Mouse (Mus musculus) midbrain, embryonic 15.5 days (tissue): ENCODE data around the gene Iqcn. TPM values are rescaled to one million over a fixed set of nuclear protein-coding genes. Genes with fewer than 3 reads are reported as not detected.

ENCODE experiments used
- ATAC-seq: fragments of 200-750 bp; cut with Nextera tagmentation; replicated peaks from 2 replicates; pipeline ENCODE4 v1.8.0; 2017; ENCODE audit warnings: moderate TSS enrichment
- H3K27ac ChIP-seq: fragments of 300-500 bp; sonication (generic); 2 replicates; pipeline ENCODE4 v1.5.1; 2015; ENCODE audit warnings: mild to moderate bottlenecking, inconsistent platforms
- H3K27me3 ChIP-seq: fragments of 300-500 bp; sonication (generic); replicated peaks from 2 replicates; pipeline ENCODE4 v1.6.1; 2015; ENCODE audit warnings: inconsistent platforms
- H3K36me3 ChIP-seq: fragments of 300-500 bp; sonication (generic); replicated peaks from 2 replicates; pipeline ENCODE4 v1.6.1; 2015; ENCODE audit warnings: inconsistent platforms
- H3K4me1 ChIP-seq: fragments of 300-500 bp; sonication (generic); 2 replicates; pipeline ENCODE4 v1.6.1; 2015; ENCODE audit warnings: inconsistent platforms
- H3K4me2 ChIP-seq: fragments of 300-500 bp; sonication (generic); 2 replicates; pipeline ENCODE4 v1.6.1; 2015; ENCODE audit warnings: inconsistent platforms, mild to moderate bottlenecking, moderate library complexity
- H3K4me3 ChIP-seq: fragments of 300-500 bp; sonication (generic); 2 replicates; pipeline ENCODE4 v1.5.1; 2015; ENCODE audit warnings: mild to moderate bottlenecking, inconsistent platforms
- H3K9ac ChIP-seq: fragments of 300-500 bp; sonication (generic); 2 replicates; pipeline ENCODE4 v1.6.1; 2015; ENCODE audit warnings: mild to moderate bottlenecking, inconsistent platforms
- H3K9me3 ChIP-seq: fragments of 300-500 bp; sonication (generic); 2 replicates; pipeline ENCODE4 v1.6.1; 2016; ENCODE audit warnings: inconsistent platforms
- WGBS: fragments of 180-500 bp; shearing (Covaris S2); methylation state at CpG from one replicate; pipeline ENCODE4 v1.1.7; 2015; ENCODE audit warnings: mixed read lengths; 5-methylcytosine and 5-hydroxymethylcytosine counted together
- polyA plus RNA-seq: library from polyadenylated mRNA; unstranded; fragments of >200 nt; fragmentation: Nextera tagmentation; extraction: Ambion mirVana; gene quantifications from 2 replicates; pipeline ENCODE4 v1.2.1, GENCODE M21; 2015

Iqcn gene
- polyA plus RNA-seq, 1 experiment from 2014 or later, result 0.05 TPM

DNA sequence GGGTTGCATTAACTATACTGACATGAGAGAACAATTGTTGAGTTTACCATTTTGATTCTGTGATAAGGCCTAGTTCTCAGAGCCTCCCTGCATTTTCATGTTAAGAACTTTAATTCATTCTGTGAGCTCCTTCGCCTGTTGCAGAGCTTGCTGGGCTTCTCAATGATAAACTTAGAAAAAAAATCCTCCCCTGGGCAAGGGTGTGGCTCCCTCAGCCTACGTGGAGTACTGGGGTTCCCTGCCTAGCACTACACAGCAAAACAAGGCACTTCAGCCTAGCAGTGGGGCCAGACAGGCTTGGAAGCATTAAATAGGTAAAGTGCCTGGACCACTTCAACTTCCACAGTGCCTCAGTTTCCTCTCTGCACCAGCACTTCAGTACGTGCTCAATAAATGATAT, 21.8 kb upstream of the Iqcn start:
- no peaks in the 10 kb centered on the region for H3K9me3 ChIP-seq
- ATAC-seq, result no peak
- H3K27ac ChIP-seq, result no peak overlapping the region
- H3K4me2 ChIP-seq, result no peak overlapping the region
- no peak overlapping the region for H3K9ac ChIP-seq
- H3K27me3 ChIP-seq, result no peaks in the 10 kb centered on the region
- H3K36me3 ChIP-seq, result peaks cover 13% of the 10 kb centered on the region; the same call in 1 of the 2 replicates
- no peak overlapping the region for H3K4me3 ChIP-seq
- WGBS, result 83% methylated on average over 3 of the region's 3 CpGs
- H3K4me1 ChIP-seq, result peaks cover 5% of the 10 kb centered on the region

DNA sequence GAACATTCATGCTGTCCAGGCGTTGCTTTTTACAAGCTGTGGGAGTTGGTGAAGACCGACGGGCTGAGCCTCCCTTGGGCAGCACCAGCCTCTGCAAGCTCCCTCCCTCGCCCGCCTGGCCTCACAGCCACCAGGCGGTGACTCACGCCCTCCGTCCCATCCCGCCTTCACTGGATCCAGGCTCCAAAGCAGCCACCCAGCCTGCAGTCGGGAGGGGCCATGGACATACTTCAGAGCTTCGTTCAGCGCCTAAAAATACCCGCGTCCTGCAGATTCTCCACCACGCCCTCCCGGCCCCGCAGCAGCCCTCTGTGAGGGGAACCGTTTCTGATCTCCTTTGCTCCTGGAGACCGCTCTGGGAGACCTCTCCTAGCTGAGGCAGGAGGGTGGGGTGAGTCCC, 21.1 kb upstream of the Iqcn start:
- H3K4me2 ChIP-seq, result no peak overlapping the region; the same call in 1 of the 2 replicates
- no peaks in the 10 kb centered on the region for H3K27me3 ChIP-seq
- H3K9me3 ChIP-seq, result no peaks in the 10 kb centered on the region
- 8% methylated on average over 19 of the region's 19 CpGs for WGBS
- no peak overlapping the region for H3K27ac ChIP-seq
- peaks cover 13% of the 10 kb centered on the region; the same call in 1 of the 2 replicates for H3K36me3 ChIP-seq
- no peak overlapping the region for H3K9ac ChIP-seq
- no peak for ATAC-seq
- H3K4me1 ChIP-seq, result peaks cover 5% of the 10 kb centered on the region
- H3K4me3 ChIP-seq, result no peak overlapping the region

DNA sequence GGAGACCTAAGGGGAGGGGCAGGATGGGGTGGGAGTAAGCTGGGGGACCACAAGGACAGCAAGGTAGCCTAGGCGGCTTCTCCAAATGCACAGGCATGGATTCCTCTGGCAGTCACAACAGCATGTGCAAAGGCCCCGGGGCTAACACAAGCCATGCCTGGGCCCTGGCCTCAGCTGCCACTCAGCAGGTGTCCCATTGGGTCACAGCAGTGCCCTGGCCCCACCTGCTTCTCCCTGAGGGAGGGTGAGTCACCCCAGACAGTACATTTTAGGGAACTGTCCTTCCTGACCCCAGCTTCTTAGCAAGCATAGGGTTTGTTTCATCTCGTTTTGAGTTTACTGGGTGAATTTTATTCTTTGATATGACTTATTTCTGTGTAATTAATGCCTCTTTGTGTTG, 20.6 kb upstream of the Iqcn start:
- peaks cover 13% of the 10 kb centered on the region; the same call in 1 of the 2 replicates for H3K36me3 ChIP-seq
- ATAC-seq, result no peak
- H3K27ac ChIP-seq, result no peak overlapping the region
- no peak overlapping the region for H3K4me2 ChIP-seq
- H3K9ac ChIP-seq, result no peak overlapping the region
- no peak overlapping the region for H3K4me3 ChIP-seq
- no peaks in the 10 kb centered on the region for H3K9me3 ChIP-seq
- H3K27me3 ChIP-seq, result no peaks in the 10 kb centered on the region
- peaks cover 5% of the 10 kb centered on the region for H3K4me1 ChIP-seq
- WGBS, result 74% methylated on average over 3 of the region's 3 CpGs

DNA sequence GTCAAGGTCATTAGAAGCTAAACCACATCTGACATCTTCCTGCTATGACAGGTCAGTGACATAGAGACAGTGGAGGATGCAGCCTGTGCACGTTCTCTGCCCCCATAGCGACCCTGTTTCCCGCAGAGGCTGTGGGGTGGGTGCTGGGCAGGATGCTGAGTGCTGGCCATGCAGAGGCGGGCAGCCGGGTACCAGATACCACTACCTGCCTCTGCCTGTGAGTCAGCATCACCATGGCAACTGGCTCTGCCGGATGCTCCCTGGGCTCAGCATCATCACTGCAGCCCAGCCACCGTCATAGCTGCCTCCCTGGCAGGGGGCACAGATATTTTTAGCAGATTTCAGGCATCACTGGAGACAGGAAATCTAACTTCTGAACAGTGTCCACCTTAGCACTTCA, 19.0 kb upstream of the Iqcn start:
- Histone ChIP-seq H3K27me3 (no peaks in the 10 kb centered on the region), H3K4me1 (peaks cover 5% of the 10 kb centered on the region), H3K27ac (peak overlapping the region; percentile 56; the same call in 1 of the 2 replicates), H3K4me2 (no peak overlapping the region), H3K9ac (0 out of 2 replicates have a peak overlapping the region, but pooled peaks have one; percentile 8), H3K9me3 (no peaks in the 10 kb centered on the region), H3K4me3 (no peak overlapping the region), H3K36me3 (peaks cover 2% of the 10 kb centered on the region; the same call in 1 of the 2 replicates)
- peak; percentile 74 for ATAC-seq
- 41% methylated on average over 7 of the region's 7 CpGs for WGBS

DNA sequence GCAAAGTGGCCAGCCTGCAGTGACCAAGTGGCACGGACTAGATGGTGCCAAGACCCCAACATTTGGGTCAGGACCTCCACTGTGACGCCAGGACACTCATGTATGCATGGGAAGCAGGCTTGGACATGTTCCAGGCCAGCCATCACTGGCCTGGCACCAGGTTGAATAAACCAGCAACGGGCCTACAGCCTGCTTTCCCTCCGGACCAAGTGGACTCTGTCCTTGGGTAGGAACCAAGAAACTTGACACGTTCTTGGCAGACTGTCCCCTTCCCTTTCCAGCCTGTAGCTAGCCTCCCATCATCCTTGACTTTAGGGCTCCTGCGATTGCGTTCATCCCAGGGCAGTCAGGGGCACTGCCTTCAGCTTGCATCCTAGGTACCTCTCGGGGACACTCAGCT, 15.7 kb upstream of the Iqcn start:
- Histone ChIP-seq H3K9me3 (no peaks in the 10 kb centered on the region), H3K36me3 (no peaks in the 10 kb centered on the region), H3K27ac (no peak overlapping the region), H3K4me2 (no peak overlapping the region), H3K9ac (no peak overlapping the region), H3K4me1 (peaks cover 17% of the 10 kb centered on the region), H3K27me3 (no peaks in the 10 kb centered on the region), H3K4me3 (no peak overlapping the region)
- no peak for ATAC-seq
- 90% methylated on average over 8 of the region's 8 CpGs for WGBS

DNA sequence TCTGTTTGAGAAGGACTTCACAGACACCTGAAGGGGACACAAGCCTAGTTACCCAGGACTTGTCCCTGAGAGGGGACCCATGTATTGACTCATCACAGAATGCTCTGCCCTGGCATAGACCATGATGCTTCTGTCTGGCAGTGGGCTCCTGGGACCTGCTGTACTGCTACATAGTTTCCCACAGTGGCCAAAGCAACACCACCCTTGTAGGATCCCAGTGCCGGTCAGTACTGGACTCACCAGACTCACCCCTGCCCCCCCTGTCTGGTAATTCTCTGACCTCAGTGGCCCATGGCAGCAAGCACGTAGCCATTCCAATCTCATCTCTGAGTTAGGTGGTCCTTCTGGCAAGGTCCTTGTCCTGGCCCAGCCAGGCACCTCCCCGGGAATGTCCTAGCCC, 15.1 kb upstream of the Iqcn start:
- WGBS, result 93% methylated on average over 3 of the region's 3 CpGs
- no peak for ATAC-seq
- H3K27ac ChIP-seq, result no peak overlapping the region

DNA sequence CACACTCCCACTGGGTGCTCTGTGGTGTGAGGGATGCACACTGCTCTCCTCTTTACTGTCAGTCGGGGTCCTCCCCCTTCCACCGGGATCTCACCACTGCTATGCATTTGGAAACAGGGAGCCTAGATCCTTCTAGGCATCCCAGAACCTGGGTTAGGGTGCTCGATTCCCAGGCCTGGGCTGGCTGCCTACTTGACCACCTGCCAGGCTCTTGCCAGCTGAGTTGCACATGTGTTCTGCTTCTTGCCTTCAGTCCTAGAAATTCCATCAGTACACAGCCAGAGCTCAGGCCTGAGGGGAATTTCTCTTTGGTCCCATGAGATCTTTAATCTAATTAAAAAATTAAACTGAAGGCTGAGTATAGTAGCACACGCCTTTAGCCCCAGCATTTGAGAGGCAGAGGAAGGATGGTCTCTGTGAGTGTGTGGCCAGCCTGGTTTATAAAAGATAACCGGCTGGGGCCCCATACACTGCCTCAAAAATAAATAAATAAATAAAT, 13.3 kb upstream of the Iqcn start:
- Histone ChIP-seq H3K4me2 (no peak overlapping the region), H3K9me3 (no peaks in the 10 kb centered on the region), H3K4me3 (no peak overlapping the region), H3K4me1 (peaks cover 13% of the 10 kb centered on the region), H3K27ac (no peak overlapping the region), H3K36me3 (no peaks in the 10 kb centered on the region), H3K9ac (no peak overlapping the region), H3K27me3 (no peaks in the 10 kb centered on the region)
- 0 out of 2 replicates have a peak, but pooled peaks have one; percentile 14 for ATAC-seq
- 80% methylated on average over 5 of the region's 5 CpGs for WGBS

More for the DNA sequence above, 15.1 kb upstream of the Iqcn start:
- no peak overlapping the region for H3K4me3 ChIP-seq
- H3K36me3 ChIP-seq, result no peaks in the 10 kb centered on the region
- H3K9me3 ChIP-seq, result no peaks in the 10 kb centered on the region
- H3K9ac ChIP-seq, result no peak overlapping the region
- no peaks in the 10 kb centered on the region for H3K27me3 ChIP-seq
- H3K4me2 ChIP-seq, result no peak overlapping the region
- peaks cover 17% of the 10 kb centered on the region for H3K4me1 ChIP-seq

DNA sequence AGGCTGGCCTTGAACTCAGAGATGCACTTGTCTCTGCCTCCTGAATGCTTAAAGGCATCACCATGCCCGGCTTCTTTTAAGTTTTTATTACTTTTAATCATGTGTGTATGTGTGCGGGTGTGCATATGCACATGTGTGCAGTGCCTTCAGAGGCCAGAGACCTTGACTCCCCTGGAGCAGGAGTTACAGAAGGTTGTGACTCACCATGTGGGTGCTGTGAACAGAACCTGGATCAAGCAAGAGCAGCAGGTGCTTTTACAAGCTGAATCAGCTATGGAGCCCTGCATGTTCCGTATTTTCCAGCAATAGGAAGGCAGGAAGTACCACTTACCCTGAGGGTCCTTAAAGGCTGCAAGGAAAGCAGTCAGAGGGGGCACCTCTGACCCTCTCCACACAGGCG, 12.0 kb upstream of the Iqcn start:
- 64% methylated on average over 4 of the region's 4 CpGs for WGBS
- H3K9ac ChIP-seq, result 0 out of 2 replicates have a peak overlapping the region, but pooled peaks have one; percentile 35

DNA sequence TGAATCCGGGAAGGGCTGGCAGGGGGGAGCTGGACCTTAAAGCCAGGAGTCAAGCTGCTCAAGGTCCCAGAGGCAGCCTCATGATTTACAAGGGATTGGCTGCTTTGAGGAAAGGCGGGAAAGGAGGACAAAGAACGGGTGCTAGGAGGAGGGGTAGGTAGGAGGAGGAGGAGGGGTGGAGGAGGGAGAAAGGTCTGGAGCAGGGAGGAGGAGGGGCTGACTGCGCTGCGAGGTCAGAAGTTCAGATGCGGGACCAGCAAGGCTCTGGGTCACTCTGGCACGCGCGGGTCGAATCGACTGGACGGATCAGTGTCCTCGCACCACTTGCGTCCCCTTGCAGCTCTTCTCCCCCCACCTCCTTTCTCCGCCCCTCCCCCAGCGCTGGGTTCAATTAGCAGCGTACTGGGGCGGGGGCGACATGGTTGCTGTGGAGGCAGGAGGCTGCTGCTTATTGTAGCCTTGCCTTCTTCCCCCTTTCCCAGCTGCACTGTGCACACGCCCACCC, 11.5 kb upstream of the Iqcn start:
- peaks cover 25% of the 10 kb centered on the region for H3K4me1 ChIP-seq
- WGBS, result 2% methylated on average over 20 of the region's 20 CpGs
- H3K27me3 ChIP-seq, result no peaks in the 10 kb centered on the region
- peak overlapping the region; percentile 62 for H3K4me2 ChIP-seq
- H3K27ac ChIP-seq, result no peak overlapping the region
- peak overlapping the region; percentile 28 for H3K4me3 ChIP-seq
- H3K9ac ChIP-seq, result peak overlapping the region; percentile 35; the same call in 1 of the 2 replicates
- ATAC-seq, result peak; percentile 32
- H3K36me3 ChIP-seq, result no peaks in the 10 kb centered on the region
- H3K9me3 ChIP-seq, result no peaks in the 10 kb centered on the region

More for the DNA sequence above, 12.0 kb upstream of the Iqcn start:
- H3K4me2 ChIP-seq, result peak overlapping the region; percentile 62
- H3K27ac ChIP-seq, result no peak overlapping the region
- ATAC-seq, result no peak
- no peaks in the 10 kb centered on the region for H3K36me3 ChIP-seq
- peak overlapping the region; percentile 28 for H3K4me3 ChIP-seq
- H3K4me1 ChIP-seq, result peaks cover 20% of the 10 kb centered on the region
- no peaks in the 10 kb centered on the region for H3K9me3 ChIP-seq
- H3K27me3 ChIP-seq, result no peaks in the 10 kb centered on the region

DNA sequence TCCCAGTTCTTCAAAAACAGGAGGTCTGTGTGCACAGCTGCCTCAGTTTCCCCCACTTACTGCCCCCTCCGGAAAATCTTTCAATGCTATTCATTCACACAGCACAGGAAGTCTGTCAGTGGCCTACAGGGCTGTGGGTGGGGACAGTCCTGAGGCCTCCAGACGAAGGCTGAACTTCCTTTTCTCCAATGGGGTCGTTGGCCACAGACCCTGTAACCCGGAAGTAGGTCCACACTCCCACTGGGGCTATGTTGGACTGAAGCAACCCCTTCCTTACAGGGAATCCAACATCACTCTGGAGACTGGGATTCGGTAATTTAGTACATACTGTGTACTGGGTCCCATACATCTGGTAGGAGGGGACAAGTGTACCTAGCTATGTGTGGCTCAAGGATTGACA, 9.6 kb upstream of the Iqcn start:
- WGBS, result 81% methylated on average over 5 of the region's 5 CpGs
- no peak overlapping the region for H3K9ac ChIP-seq
- no peaks in the 10 kb centered on the region for H3K9me3 ChIP-seq
- H3K4me3 ChIP-seq, result no peak overlapping the region
- H3K27ac ChIP-seq, result no peak overlapping the region
- no peak for ATAC-seq
- H3K27me3 ChIP-seq, result no peaks in the 10 kb centered on the region
- H3K36me3 ChIP-seq, result no peaks in the 10 kb centered on the region
- no peak overlapping the region for H3K4me2 ChIP-seq
- H3K4me1 ChIP-seq, result peaks cover 38% of the 10 kb centered on the region

DNA sequence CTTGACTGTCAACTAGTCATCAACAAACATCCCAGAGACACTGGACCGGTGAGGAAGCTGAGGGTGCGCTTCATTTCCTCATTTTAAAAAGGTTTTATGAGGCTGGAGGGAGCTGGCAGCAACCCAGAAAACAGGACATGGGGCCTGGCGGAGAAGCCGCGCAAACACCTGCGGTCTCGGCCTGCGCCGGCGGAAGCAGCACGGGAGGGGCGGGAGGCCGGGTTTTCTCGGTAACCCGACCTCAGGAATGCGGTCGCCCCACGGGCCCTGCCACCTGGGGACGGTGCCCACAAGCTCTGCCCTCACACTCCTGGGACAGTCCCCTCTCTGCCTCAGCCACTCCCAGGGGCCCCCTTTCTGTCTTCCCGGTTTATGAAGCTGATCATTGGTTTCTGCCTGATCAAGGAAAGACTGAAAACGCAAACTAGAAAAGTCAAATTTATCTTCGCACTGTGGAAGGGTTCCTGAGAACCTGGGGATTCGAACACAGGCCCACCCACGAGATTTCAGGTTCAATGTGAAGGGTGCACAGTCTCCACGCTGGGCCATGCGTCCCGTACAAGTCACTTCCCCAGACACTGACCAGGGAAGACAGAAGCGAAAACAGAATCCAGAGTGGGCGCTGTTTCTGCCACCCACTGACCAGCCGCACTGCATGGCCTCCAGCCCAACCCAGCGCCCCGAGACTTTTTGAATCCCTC, 7.8 kb upstream of the Iqcn start:
- 38% methylated on average over 32 of the region's 32 CpGs for WGBS
- no peaks in the 10 kb centered on the region for H3K9me3 ChIP-seq
- H3K9ac ChIP-seq, result no peak overlapping the region
- no peaks in the 10 kb centered on the region for H3K27me3 ChIP-seq
- H3K27ac ChIP-seq, result no peak overlapping the region
- H3K36me3 ChIP-seq, result no peaks in the 10 kb centered on the region
- no peak overlapping the region for H3K4me3 ChIP-seq
- ATAC-seq, result no peak
- no peak overlapping the region for H3K4me2 ChIP-seq
- peaks cover 38% of the 10 kb centered on the region for H3K4me1 ChIP-seq

DNA sequence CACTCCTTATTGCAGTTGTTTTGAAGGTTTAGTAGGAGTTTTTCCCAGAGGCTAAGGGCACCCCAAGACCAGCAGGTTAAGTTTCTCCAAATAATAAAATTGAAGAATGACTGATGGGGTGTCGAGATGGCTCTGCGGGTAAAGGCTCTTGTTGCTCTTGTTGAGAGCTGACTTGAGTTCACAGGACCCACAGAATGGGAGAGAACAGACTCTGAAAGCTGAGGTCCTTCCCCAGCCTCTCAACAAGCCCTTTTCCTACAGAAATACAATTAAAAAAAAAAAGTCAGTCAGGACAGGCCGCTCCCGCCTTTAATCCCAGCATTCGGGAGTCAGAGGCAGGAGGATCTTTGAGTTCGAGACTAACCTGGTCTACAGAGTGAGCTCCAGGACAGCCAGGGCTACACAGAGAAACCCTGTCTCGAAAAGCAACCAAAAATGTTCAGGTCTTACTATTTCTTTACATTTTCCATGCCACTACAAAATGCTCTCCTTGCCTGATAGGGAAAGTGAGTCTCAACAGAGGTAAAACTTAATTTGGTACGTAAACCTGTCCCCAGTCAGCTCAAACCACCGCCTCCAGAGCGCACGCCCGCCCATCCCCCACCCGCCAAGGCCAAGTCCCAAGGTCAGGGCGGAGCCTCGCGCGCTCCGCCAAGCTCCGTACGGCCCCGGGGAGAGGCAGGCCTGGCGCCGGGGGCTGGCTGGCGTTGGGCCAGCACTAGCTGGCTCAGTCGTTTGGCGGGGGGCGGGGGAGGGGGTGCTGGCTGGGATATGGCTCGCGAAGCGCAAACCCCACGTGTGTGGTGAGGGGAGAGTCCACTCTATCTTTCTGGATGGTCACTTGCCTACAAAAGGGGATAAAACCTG, 7.0 kb upstream of the Iqcn start:
- Histone ChIP-seq H3K9ac (peak overlapping the region; percentile 36), H3K27ac (peak overlapping the region; percentile 99), H3K4me1 (peaks cover 44% of the 10 kb centered on the region), H3K27me3 (no peaks in the 10 kb centered on the region), H3K9me3 (no peaks in the 10 kb centered on the region), H3K4me3 (peak overlapping the region; percentile 23), H3K36me3 (no peaks in the 10 kb centered on the region), H3K4me2 (peak overlapping the region; percentile 55)
- ATAC-seq, result no peak
- 6% methylated on average over 31 of the region's 31 CpGs for WGBS
